Mouse (Mus musculus) right cerebral cortex, postnatal 10 days (tissue): Measurements from ENCODE around the gene Ppp1r17.

Source experiments
- DNase-seq, 2 experiments: peaks; one replicate each; pipeline ENCODE4 v3.0.0; 2021; ENCODE audit warnings: low spot score in 2 of 2

Gene Ppp1r17

GRCm38 (mm10) chr6:56017291-56017994 is at the start of gene Ppp1r17:
TSS of gene Ppp1r17 (plus strand) at chr6:56017497.
- DNase-seq, result peak in 1 of 2 experiments; percentile 29

DNA sequence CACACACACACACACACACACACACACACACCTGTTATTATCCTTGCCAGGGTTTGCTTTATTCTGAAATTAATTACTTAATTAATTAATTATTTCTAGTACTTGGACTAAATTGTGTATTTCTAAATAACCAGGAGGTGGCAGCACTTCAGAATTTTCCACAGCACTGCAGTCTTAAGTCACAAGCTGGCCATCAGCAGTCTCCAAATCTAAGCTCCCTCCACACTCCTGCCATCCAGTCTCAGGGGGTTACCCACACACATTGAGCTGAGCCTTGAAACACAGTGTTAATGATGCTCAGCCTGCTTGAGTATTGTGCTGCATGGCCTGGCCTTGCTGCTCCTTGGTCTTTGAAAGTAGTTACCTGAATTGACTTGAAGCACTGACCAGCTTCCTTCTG is 44.3 kb upstream of the Ppp1r17 start:
- peak in 1 of 2 experiments; percentile 35 for DNase-seq

GRCm38 (mm10) chr6:55979766-55980165 is 37.5 kb upstream of the Ppp1r17 start:
- no peak for DNase-seq

GRCm38 (mm10) chr6:56008711-56009110 is 8.6 kb upstream of the Ppp1r17 start:
- no peak for DNase-seq

GRCm38 (mm10) chr6:56012384-56012783 is 4.9 kb upstream of the Ppp1r17 start:
- peak; percentile 33 to 47 for DNase-seq

GRCm38 (mm10) chr6:56019632-56020031 is 2.3 kb downstream of the Ppp1r17 start:
- DNase-seq, result no peak

DNA sequence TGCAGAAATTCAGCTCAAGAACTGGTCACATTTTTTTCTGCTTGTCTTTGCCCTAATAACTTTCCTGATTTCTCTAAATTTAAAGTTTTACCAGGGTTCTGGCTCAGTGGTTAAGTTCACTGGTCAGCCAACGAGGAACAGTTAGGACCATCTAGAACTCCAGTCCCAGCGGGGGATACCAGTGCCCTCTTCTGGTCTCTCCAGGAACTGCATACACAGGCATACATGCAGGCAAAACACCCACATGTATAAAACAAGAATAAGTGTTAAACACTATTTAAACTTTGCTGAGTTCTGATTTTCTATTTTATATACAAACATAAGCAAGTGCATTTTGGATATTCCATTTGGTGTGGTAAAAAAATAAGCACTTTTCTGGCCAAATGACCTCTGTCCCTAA is 8.2 kb downstream of the Ppp1r17 start:
- peak in 1 of 2 experiments; percentile 40 for DNase-seq

DNA sequence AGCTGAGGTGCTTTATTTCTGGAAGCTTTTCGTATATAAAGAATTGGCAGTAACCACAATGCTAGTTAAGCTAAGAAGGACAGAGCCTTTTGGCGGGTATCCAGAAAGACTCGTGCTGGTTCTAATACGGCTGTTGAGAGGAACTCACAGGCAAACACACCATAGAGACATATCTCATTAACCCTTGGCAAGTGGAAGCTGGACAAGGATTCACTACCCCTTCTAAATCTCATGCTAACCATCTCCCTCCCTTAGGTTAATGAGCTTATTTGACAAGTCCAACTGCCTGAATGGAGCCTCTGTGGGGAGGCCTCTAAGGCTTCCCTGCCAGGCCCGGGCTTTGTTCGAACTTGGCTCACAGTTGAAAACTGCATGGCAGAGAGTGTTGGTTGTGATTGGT is 10.0 kb downstream of the Ppp1r17 start:
- peak in 1 of 2 experiments; percentile 35 for DNase-seq

- DNase-seq, result peak; percentile 42 to 51
These were observed 10.7 kb downstream of the Ppp1r17 start for GRCm38 (mm10) chr6:56027966-56028365.

DNA sequence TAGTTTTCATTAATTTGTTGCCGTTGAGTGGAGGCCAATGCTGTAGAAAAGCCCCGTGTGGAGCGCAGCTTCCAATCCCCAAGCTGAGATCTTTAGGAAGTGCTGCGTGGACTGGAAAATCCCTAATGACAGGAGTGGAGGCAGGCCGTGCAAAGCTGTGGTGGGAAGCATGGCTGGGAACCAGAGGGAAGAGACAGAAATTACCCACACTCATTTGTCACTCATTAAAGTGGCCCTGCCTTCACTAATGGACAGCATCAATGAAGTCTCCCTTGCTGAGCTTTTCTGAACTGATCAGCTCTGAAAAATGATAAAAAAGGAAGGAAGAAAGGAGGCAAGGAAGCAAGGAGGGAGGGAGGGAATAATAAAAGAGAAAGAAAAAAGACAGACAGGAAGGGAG is 12.7 kb downstream of the Ppp1r17 start:
- DNase-seq, result no peak

GRCm38 (mm10) chr6:56032231-56032630 is 14.9 kb downstream of the Ppp1r17 start:
- DNase-seq, result no peak

- no peak for DNase-seq
These were observed 17.8 kb downstream of the Ppp1r17 start for GRCm38 (mm10) chr6:56035054-56035453.

- DNase-seq, result no peak
These were observed 22.3 kb downstream of the Ppp1r17 start for GRCm38 (mm10) chr6:56039476-56040055.

DNA sequence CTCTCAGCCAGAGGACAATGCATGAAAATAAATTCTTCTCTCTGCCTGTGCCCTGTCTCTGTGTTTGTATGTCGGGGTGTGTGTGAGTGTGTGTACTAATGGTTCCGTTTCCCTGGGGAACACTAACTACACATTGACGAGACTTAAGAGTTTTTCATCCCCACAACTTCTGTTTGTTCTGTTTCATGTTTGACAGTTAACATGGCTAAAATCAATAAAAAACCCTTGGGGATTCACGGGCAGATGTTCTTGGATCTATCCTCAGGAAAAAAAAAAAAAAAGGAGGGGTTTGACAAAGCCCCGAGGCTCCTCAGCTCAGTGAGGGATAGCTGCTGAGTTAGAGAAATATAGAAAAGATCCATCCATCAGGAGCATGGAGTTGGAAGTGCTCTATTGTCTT is 27.0 kb downstream of the Ppp1r17 start:
- DNase-seq, result no peak

DNA sequence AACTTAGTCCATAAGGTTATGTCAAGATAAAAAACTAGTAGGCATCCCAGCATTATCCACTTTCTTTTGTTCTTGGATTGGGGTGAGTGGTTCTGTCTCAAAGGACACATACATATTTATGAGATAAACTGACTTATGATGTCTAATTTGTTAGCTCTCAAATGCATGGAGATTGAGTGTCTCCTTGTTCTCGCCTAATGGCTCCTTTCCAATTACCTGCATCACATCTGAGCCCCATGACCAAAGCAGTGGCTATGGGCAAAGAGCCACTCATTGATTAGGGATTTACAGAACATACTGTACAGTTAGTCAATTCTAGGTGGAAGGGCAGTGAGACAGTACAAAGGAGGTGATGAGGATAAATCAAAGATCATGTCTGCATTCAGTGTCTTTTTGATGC is 27.4 kb downstream of the Ppp1r17 start:
- no peak for DNase-seq

DNA sequence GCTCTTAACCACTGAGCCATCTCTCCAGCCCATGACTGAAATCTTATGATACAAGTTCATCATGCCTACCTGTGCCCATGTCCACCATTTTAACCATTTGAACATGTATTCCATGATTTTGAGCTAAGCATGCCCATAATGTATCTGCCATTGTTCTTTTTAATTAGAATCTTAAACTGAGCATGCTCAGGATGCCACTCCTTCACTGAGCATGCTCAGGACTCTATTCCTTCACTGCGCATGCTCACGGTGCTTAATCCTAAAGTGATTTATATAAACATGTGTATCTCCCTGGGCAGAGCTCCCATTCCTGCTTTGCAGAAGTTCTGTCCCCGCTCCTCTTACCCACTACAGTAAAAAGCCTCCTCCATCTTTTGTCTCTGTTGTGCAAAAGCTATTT is 31.3 kb downstream of the Ppp1r17 start:
- DNase-seq, result no peak

DNA sequence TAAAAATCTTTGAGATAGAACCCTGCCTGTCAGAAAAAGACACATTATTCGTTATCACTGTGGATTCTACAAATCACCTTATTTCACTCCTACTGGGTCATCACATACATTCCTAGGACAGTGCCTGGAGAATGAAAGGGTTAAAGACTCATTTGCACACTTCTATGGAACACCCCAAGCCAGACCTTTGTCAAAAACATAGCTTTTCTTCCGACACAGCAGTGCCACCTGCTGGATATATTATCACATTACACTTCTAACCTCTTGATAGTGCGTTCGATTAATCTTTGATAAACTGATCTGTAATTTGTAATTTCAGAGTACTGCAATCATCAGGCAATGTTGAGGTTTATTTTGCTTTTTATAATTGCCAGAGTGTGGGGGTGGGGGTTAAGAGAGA is 31.8 kb downstream of the Ppp1r17 start:
- peak; percentile 42 to 52 for DNase-seq

DNA sequence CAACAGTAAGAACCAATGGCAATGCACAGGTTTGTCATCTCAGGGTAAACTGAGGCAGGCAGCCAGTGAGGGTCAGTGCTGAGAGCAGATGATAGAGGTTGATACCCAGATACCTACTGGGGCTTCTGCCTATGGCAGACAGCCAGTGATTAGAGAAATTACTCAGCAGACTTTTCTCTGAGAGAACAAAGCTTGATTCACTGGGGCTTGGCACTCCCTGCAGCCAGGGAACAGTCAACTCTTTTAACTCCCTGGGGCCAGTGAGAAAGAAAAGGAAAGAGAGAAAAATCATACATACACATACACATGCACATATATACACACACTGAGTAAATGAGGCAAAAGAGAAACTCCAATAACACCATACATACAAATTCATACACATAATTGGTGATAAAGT is 46.4 kb downstream of the Ppp1r17 start:
- DNase-seq, result no peak

DNA sequence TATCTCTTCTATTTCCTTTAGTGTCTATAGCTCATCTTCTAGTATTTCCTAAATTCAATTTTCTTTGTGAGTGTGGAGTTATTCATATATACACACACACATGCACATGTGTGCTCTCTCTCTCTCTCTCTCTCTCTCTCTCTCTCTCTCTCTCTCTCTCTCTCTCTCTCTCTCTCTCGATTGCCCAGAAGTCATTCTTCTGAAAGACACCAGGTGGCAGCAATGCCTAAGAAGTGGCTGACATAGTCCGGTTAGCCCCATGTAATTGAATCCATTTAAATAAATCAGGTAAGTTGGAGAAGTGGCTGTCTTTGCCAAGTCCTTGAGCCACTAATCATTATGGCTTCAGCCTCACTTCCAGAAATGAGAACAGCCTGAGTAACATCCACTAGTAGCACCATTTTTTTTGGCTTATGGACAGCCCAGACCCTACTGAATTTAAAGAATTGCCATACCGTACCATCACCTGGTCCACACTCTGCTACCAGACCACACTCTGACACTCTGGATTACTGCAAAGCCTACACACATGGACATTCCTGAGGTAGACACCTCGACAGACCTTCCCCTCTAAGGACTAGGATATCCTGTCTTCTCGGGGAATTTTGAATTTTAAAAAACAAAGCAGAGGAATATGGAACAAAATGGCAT is 49.5 kb downstream of the Ppp1r17 start:
- peak; percentile 65 to 78 for DNase-seq

- DNase-seq, result no peak
These were observed 51.2 kb downstream of the Ppp1r17 start for GRCm38 (mm10) chr6:56068516-56068915.

GRCm38 (mm10) chr6:56076378-56076805 is 59.1 kb downstream of the Ppp1r17 start:
- DNase-seq, result no peak
